ENCODE assay signal across 10 mouse cellular contexts in genomic region chr16:92511773-92512391, GRCm38 (mm10). TPM values are rescaled to one million over a fixed set of nuclear protein-coding genes. Genes with fewer than 3 reads are reported as not detected.
DNase-seq lines count a peak whose midpoint lies in the region; ATAC-seq and TF ChIP-seq lines count a peak whose summit lies in the region.
"Had no signal": no experiment of that assay in that cellular context is flagged by ENCODE, and none has a peak within 500 bp of the region (broad histone marks: within the 10 kb centered on the region; RNA-seq: fewer than 3 reads in every experiment).

No protein-coding gene starts in this region.

- no peak overlapping the region for H3K9ac ChIP-seq in forebrain, embryonic 14.5 days (ENCODE audit: low read length)
- H3K9ac ChIP-seq: heart, embryonic 15.5 days had no signal

- DNase-seq in cerebellum, adult 8-10 months = peak; percentile 12
- peak; percentile 48 for DNase-seq in thymus, adult 2 months
- no peak for DNase-seq in thymus, adult 18-20 months
- peak; percentile 70 for DNase-seq in forebrain, embryonic 14.5 days (ENCODE audit: low spot score)

- H3K36me3 ChIP-seq in thymus, adult 2 months (ENCODE audit: control insufficient read depth, insufficient read depth, low read length) = no peaks in the 10 kb centered on the region
- H3K36me3 ChIP-seq in forebrain, embryonic 14.5 days (ENCODE audit: control insufficient read depth, insufficient read depth, low read length) = no peaks in the 10 kb centered on the region
- H3K36me3 ChIP-seq: heart, embryonic 15.5 days had no signal

- H3K27ac ChIP-seq in thymus, adult 2 months (ENCODE audit: control insufficient read depth, insufficient read depth, low read length) = no peak overlapping the region
- H3K27ac ChIP-seq in forebrain, embryonic 14.5 days (ENCODE audit: low read depth, low read length) = peak overlapping the region; percentile 68
- H3K27ac ChIP-seq: heart, embryonic 15.5 days had no signal

- no peaks in the 10 kb centered on the region for H3K4me1 ChIP-seq in thymus, adult 2 months (replicated peaks; ENCODE audit: control insufficient read depth, insufficient read depth, low read length)
- H3K4me1 ChIP-seq in forebrain, embryonic 14.5 days (ENCODE audit: control insufficient read depth, insufficient read depth, low read length) = peaks cover 8% of the 10 kb centered on the region; the same call in 1 of the 2 replicates
- H3K4me1 ChIP-seq: megakaryocyte, embryonic 14.5 days had no signal

- 57% methylated on average over 5 of the region's 5 CpGs for WGBS in thymus, adult 2 months
- 48% methylated on average over 5 of the region's 5 CpGs for WGBS in forebrain, embryonic 14.5 days

- H3K27me3 ChIP-seq in thymus, adult 2 months (ENCODE audit: control insufficient read depth, insufficient read depth, low read length) = no peaks in the 10 kb centered on the region
- no peaks in the 10 kb centered on the region for H3K27me3 ChIP-seq in forebrain, embryonic 14.5 days (replicated peaks; ENCODE audit: control insufficient read depth, insufficient read depth, low read length)

- peak; percentile 57; the same call in 1 of the 2 replicates for TF ChIP-seq CTCF in thymus, adult 2 months (IDR thresholded peaks at IDR 0.05; ENCODE audit: borderline replicate concordance, control insufficient read depth, extremely low read depth, insufficient read depth, low read length, poor library complexity)

- no peak for TF ChIP-seq POLR2A in thymus, adult 2 months (IDR thresholded peaks at IDR 0.05; ENCODE audit: control insufficient read depth, extremely low read depth, insufficient read depth, low read length, poor library complexity)

- H3K4me2 ChIP-seq in forebrain, embryonic 14.5 days (ENCODE audit: low read length) = no peak overlapping the region
- H3K4me2 ChIP-seq: heart, embryonic 15.5 days had no signal

- H3K4me3 ChIP-seq in thymus, adult 2 months (ENCODE audit: control insufficient read depth, insufficient read depth, low read length) = no peak overlapping the region
- H3K4me3 ChIP-seq in forebrain, embryonic 14.5 days (ENCODE audit: low read depth, low read length) = no peak overlapping the region
- H3K4me3 ChIP-seq: heart, embryonic 15.5 days; megakaryocyte, embryonic 14.5 days had no signal

- no peaks in the 10 kb centered on the region for H3K9me3 ChIP-seq in forebrain, embryonic 14.5 days (replicated peaks; ENCODE audit: control insufficient read depth, low read length)
- H3K9me3 ChIP-seq: heart, embryonic 15.5 days had no signal

- ATAC-seq in cerebellum, adult (ENCODE audit: insufficient number of reproducible peaks, low FRiP score, low TSS enrichment) = no peak
- ATAC-seq in forebrain, embryonic 14.5 days = peak; percentile 64
- peak; percentile 89 for ATAC-seq in megakaryocyte progenitor cell, adult 5-6 weeks (replicated peaks; ENCODE audit: poor library complexity)
- ATAC-seq in erythroblast, adult 5-6 weeks (replicated peaks; ENCODE audit: low FRiP score, poor library complexity, severe bottlenecking) = no peak
- ATAC-seq in frontal cortex, adult (ENCODE audit: low TSS enrichment) = no peak

RNA-seq across cellular contexts. Expression of gene Clic6, which starts 26.3 kb away (rescaled TPM):
- polyA plus RNA-seq in thymus, adult 2 months (2012; rRNA removed) = 0.09 and 0.22 TPM in 2 replicates
- polyA plus RNA-seq in forebrain, embryonic 14.5 days (2014; fragmentation: Nextera tagmentation; extraction: Ambion mirVana) = 3.0 and 4.6 TPM in 2 replicates
- not detected in 2 replicates for total RNA-seq in megakaryocyte progenitor cell, adult 5-6 weeks (2015)
- 0.04 TPM in 1 of 2 replicates, not detected in the other for total RNA-seq in megakaryocyte progenitor cell, adult 5-6 weeks (2017)
- not detected in 2 replicates for total RNA-seq in erythroblast, adult 5-6 weeks (2015; ENCODE audit: low replicate concordance)
- total RNA-seq in erythroblast, adult 5-6 weeks (2017; ENCODE audit: low replicate concordance) = not detected in 2 replicates

RNA-seq across cellular contexts. Expression of gene Rcan1, which starts 41.2 kb away (rescaled TPM):
- polyA plus RNA-seq in thymus, adult 2 months (2012; rRNA removed) = 10.7 and 13.8 TPM in 2 replicates
- 46.3 and 49.0 TPM in 2 replicates for polyA plus RNA-seq in forebrain, embryonic 14.5 days (2014; fragmentation: Nextera tagmentation; extraction: Ambion mirVana)
- total RNA-seq in megakaryocyte progenitor cell, adult 5-6 weeks (2015) = 6.9 and 7.8 TPM in 2 replicates
- 8.4 and 8.6 TPM in 2 replicates for total RNA-seq in megakaryocyte progenitor cell, adult 5-6 weeks (2017)
- total RNA-seq in erythroblast, adult 5-6 weeks (2015; ENCODE audit: low replicate concordance) = not detected in 2 replicates
- total RNA-seq in erythroblast, adult 5-6 weeks (2017; ENCODE audit: low replicate concordance) = 2.0 and 12.4 TPM in 2 replicates

Comparison
In these comparisons a context has a peak if more than half of its experiments do, and no peak if none do; other contexts are left out.
1. DNase-seq: peak in cerebellum, adult 8-10 months (single experiment), thymus, adult 2 months (single experiment) and forebrain, embryonic 14.5 days (single experiment); none in thymus, adult 18-20 months (0 of 2).
2. ATAC-seq: peak in forebrain, embryonic 14.5 days (single experiment) and megakaryocyte progenitor cell, adult 5-6 weeks (single experiment); none in cerebellum, adult (single experiment), erythroblast, adult 5-6 weeks (single experiment) and frontal cortex, adult (single experiment).